Mouse (Mus musculus) retina, embryonic 14.5 days (tissue): ENCODE data around the gene H2al1f.
"Not testable (repeated sequence)": the region's sequence is repeated elsewhere in the genome, so short reads cannot be mapped to it uniquely, and the experiment has no call there.

Source experiments
- DNase-seq: peaks from one replicate; pipeline ENCODE4 v3.0.0-alpha.2; 2015; ENCODE audit warnings: low spot score

The H2al1f gene

DNA sequence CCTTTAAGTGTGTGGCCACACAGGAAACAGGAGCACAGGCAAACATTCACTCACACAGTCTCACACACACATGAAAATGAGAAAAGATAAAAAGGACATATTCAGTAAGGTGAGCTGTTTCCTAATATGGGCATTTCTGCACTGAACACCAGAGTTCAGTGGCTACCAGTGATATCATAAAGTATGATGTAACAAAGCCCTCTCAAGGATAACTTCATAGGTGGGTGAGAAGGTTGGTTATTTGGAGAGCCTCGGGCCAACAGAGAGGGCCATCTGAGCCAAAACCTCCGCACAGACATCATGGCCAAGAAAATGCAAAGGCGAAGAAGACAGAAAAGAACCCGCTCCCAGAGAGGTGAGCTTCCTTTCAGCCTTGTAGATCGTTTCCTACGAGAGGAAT lies at the start of gene H2al1f:
Gene H2al1f, plus strand, starts transcription at position 301 of the 400 bp plus-strand sequence.
- not testable (repeated sequence) for DNase-seq

DNA sequence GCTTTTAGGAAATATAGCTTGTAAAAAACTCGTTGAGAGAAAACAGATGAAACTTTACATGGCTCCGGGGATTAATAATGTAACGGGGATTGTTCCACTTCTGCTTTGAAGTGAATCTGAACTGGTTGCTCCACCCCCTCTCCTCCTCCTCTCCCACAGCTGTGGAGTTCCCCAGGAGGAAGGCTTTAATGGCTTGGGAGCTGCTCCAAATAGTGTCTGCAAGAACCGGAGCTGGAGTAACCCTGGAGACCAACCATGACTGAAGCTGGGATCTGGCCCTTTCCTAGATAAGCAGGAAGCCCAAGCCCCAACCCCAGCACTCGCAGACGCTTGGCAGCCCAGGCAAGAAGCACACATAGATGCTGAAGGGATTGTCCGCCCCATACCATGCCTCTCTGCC lies 47.2 kb upstream of the H2al1f start:
- no peak for DNase-seq

DNA sequence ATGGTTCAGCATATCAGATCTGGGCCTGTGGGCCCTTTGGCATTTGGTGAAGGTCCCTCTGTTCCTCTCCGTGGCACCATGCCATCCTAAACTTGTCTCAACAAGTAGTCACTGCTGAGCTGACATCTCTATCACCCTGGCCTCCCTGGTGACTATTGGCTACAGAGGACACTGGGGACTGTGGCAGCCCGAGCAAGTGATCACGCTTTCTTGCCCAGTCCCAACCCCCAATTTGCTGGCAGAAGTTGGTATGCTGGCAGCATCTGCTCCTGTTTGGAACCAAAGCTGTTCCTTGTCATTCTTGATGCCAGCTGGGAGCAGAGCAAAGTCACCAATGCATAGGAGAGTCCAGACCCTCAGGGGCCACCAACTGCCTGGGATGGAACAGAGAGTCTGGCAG lies 45.9 kb upstream of the H2al1f start:
- DNase-seq, result no peak

DNA sequence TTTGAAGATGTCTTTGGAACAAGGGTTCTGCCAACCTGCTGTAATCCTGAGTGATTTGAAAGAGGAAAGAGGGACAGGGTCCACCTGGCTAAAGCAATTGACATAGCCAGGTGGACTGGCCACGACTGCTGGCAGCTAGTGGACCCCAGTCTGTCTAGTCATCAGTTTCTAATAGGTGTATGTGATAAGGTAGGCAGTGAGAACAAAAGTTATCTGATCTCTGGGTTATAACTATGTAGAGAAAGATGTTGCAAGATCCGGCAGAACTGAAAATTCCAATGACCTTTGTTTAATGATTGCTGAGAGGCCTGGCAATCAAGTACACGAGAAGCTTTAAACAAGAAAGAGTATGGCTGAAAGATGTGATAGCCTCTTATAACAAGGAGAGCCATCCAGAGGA lies 41.8 kb upstream of the H2al1f start:
- no peak for DNase-seq

DNA sequence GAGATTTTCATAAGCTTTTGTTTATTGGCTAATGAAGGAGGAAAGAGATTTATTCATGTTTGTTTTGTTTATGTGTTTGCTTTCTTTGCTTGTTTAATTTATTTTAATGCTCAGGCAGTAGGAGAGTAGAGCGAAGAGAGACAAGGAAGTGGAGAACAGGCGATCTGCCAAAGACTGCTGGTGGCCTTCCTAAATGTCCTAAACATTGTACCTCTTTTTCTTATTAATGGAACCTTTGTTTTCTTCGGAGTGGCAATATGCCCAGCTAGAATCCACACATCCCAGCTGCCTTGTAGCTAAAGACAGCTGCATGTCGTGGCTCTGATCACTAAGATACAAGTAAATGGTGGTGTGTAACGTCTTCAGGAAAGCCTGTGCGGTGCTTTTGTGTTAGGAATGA lies 37.9 kb upstream of the H2al1f start:
- no peak for DNase-seq

DNA sequence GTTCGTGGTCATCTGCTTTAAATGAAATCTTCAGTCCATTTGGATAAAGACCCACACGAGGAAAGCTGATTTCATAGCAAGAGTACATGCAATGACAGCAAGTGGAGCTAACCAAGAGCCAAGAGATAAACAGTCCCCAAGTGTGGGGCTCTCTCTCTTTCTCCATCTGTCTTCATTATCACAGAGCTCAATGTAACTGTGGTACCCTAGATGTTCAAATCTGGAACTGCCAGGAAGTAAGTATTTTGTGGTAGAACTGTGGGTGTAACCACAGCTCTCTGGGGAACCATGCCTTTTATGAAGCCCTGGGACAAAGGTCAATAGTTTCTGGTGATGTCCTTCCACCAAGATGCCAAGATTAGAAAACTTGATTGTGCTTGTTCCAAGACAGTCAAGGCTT lies 34.2 kb upstream of the H2al1f start:
- DNase-seq, result no peak

DNA sequence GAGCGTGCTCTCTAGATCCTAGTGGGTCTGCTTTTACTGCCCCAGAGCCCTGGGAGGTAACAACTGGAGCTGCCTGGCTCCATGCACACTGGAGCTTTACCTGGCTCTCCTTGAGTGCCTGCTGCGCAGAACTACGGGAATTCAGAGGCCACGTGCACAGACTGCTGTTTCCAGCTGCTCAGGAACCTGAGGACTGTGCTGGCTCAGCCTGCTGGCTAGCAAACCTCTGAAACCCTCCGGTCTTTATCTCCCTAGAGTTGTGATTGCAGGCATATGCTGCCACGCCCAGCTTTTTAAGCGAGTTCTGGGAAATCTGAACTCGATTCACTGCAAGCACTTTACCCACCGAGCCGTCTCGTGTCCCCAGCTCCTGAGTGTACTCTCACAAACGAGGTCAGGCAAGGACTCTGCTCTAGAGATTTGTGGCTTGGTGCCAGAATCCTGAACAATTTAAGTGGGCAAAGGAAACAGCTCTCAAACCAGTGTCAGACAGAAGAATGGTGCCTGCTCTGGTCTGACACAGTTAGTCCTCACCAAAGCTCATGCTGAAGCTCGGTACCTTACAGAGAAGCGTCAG lies 26.6 kb upstream of the H2al1f start:
- no peak for DNase-seq

DNA sequence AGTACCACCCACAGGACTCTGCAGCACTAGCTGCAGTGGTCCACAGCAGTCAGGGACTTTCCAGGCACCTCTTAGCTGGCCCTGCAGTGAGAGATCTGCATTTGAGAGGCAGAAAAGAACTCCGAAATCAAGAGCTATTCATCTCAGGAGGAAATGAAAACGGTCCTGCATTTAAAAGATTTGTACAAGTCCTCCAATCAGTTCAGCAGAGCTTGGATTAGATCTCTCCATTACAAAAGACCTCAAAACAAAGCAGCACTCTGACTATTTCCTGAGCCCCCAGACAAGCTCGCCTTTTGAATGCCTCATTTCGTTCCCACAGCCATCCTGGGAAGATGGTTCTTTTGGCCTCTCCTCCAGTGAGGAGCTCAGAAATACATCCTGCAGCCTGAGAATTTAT lies 25.7 kb upstream of the H2al1f start:
- no peak for DNase-seq

DNA sequence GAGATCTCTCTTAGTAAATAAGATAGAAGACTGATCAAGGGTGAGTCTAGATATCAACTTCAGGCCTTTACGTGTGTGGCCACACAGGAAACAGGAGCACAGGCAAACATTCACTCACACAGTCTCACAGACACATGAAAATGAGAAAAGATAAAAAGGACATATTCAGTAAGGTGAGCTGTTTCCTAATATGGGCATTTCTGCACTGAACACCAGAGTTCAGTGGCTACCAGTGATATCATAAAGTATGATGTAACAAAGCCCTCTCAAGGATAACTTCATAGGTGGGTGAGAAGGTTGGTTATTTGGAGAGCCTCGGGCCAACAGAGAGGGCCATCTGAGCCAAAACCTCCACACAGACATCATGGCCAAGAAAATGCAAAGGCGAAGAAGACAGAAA lies 16.0 kb upstream of the H2al1f start, which contains the start of gene H2al1a:
Gene H2al1a, plus strand, starts transcription at position 301 of the 400 bp plus-strand sequence.
- not testable (repeated sequence) for DNase-seq

DNA sequence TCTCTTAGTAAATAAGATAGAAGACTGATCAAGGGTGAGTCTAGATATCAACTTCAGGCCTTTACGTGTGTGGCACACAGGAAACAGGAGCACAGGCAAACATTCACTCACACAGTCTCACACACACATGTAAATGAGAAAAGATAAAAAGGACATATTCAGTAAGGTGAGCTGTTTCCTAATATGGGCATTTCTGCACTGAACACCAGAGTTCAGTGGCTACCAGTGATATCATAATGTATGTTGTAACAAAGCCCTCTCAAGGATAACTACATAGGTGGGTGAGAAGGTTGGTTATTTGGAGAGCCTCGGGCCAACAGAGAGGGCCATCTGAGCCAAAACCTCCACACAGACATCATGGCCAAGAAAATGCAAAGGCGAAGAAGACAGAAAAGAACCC lies 12.8 kb upstream of the H2al1f start, which contains the start of gene H2al1b:
Gene H2al1b, plus strand, starts transcription at position 301 of the 400 bp plus-strand sequence.
- not testable (repeated sequence) for DNase-seq

DNA sequence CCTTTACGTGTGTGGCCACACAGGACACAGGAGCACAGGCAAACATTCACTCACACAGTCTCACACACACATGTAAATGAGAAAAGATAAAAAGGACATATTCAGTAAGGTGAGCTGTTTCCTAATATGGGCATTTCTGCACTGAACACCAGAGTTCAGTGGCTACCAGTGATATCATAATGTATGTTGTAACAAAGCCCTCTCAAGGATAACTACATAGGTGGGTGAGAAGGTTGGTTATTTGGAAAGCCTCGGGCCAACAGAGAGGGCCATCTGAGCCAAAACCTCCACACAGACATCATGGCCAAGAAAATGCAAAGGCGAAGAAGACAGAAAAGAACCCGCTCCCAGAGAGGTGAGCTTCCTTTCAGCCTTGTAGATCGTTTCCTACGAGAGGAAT lies 9.6 kb upstream of the H2al1f start, which contains the start of gene H2al1c:
Gene H2al1c, plus strand, starts transcription at position 301 of the 400 bp plus-strand sequence.
- not testable (repeated sequence) for DNase-seq

DNA sequence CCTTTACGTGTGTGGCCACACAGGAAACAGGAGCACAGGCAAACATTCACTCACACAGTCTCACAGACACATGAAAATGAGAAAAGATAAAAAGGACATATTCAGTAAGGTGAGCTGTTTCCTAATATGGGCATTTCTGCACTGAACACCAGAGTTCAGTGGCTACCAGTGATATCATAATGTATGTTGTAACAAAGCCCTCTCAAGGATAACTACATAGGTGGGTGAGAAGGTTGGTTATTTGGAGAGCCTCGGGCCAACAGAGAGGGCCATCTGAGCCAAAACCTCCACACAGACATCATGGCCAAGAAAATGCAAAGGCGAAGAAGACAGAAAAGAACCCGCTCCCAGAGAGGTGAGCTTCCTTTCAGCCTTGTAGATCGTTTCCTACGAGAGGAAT lies 6.4 kb upstream of the H2al1f start, which contains the start of gene H2al1d:
Gene H2al1d, plus strand, starts transcription at position 301 of the 400 bp plus-strand sequence.
- DNase-seq, result not testable (repeated sequence)

DNA sequence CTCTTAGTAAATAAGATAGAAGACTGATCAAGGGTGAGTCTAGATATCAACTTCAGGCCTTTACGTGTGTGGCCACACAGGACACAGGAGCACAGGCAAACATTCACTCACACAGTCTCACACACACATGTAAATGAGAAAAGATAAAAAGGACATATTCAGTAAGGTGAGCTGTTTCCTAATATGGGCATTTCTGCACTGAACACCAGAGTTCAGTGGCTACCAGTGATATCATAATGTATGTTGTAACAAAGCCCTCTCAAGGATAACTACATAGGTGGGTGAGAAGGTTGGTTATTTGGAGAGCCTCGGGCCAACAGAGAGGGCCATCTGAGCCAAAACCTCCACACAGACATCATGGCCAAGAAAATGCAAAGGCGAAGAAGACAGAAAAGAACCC lies 3.3 kb upstream of the H2al1f start, which contains the start of gene H2al1e:
Gene H2al1e, plus strand, starts transcription at position 301 of the 400 bp plus-strand sequence.
- DNase-seq, result not testable (repeated sequence)

DNA sequence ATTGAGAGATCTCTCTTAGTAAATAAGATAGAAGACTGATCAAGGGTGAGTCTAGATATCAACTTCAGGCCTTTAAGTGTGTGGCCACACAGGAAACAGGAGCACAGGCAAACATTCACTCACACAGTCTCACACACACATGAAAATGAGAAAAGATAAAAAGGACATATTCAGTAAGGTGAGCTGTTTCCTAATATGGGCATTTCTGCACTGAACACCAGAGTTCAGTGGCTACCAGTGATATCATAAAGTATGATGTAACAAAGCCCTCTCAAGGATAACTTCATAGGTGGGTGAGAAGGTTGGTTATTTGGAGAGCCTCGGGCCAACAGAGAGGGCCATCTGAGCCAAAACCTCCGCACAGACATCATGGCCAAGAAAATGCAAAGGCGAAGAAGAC lies 3.0 kb downstream of the H2al1f start, which contains the start of gene H2al1g:
Gene H2al1g, plus strand, starts transcription at position 301 of the 400 bp plus-strand sequence.
- DNase-seq, result not testable (repeated sequence)

DNA sequence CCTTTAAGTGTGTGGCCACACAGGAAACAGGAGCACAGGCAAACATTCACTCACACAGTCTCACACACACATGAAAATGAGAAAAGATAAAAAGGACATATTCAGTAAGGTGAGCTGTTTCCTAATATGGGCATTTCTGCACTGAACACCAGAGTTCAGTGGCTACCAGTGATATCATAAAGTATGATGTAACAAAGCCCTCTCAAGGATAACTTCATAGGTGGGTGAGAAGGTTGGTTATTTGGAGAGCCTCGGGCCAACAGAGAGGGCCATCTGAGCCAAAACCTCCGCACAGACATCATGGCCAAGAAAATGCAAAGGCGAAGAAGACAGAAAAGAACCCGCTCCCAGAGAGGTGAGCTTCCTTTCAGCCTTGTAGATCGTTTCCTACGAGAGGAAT lies 6.2 kb downstream of the H2al1f start, which contains the start of gene H2al1h:
Gene H2al1h, plus strand, starts transcription at position 301 of the 400 bp plus-strand sequence.
- not testable (repeated sequence) for DNase-seq

DNA sequence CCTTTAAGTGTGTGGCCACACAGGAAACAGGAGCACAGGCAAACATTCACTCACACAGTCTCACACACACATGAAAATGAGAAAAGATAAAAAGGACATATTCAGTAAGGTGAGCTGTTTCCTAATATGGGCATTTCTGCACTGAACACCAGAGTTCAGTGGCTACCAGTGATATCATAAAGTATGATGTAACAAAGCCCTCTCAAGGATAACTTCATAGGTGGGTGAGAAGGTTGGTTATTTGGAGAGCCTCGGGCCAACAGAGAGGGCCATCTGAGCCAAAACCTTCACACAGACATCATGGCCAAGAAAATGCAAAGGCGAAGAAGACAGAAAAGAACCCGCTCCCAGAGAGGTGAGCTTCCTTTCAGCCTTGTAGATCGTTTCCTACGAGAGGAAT lies 9.4 kb downstream of the H2al1f start, which contains the start of gene H2al1i:
Gene H2al1i, plus strand, starts transcription at position 301 of the 400 bp plus-strand sequence.
- DNase-seq, result not testable (repeated sequence)

DNA sequence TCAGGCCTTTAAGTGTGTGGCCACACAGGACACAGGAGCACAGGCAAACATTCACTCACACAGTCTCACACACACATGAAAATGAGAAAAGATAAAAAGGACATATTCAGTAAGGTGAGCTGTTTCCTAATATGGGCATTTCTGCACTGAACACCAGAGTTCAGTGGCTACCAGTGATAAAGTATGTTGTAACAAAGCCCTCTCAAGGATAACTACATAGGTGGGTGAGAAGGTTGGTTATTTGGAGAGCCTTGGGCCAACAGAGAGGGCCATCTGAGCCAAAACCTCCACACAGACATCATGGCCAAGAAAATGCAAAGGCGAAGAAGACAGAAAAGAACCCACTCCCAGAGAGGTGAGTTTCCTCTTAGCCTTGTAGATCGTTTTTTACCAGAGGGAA lies 12.6 kb downstream of the H2al1f start, which contains the start of gene H2al1j:
Gene H2al1j, plus strand, starts transcription at position 301 of the 400 bp plus-strand sequence.
- DNase-seq, result not testable (repeated sequence)

DNA sequence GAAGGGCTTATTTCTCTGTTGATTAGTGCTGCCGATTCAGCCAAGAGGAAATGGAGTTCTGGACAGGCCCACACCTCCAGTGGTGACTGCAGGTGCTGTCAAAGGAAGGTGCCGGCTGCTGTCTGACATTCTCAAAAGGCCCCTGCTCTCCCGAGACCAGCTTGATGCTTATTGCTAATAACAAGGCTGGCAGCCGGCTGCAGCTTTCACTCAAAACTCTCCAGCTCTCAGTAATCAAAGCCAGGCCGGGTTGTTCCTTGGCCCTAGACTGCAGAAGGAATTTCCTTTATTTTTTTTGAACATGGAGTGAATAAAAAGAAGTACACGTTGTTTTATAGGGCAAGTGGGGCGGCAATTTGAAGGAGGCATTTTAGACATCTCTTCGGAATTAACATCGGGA lies 30.8 kb downstream of the H2al1f start:
- peak; percentile 15 for DNase-seq

DNA sequence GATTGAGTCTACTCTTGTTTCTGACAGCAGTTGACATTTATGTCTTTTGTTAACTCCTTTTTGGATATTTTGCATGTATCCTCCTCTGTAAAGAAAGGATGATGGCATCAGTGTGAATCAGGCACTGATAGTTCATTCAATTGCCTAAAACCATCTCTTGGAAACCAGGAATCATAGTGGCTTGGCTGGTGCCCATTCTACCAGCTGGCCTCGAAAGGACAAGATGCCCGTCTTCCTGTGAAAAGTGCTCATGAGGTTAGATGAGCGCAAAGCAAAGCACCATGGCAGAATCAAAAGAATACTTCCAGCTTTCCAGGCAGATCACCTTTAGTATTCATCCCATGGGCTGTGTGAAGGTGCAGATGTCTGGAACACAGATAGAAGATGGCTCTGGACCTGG lies 31.8 kb downstream of the H2al1f start:
- DNase-seq, result no peak

DNA sequence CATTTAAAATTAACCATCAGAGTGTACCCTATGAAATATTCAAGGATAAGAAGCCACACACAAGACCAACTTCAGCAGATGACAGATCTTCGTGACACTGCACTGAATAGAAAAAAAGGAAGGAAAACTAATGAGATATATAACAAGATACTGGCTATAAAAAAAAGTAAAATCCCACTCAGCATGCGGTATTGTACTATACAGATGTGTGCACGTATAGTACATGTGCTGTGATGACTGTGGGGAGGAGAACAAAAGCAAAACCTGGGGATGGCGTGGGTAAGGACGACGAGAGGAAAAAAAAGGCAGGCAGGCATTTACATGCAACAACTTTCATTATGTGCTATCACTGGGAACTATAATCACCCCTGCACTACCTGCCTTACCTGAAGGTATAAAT lies 45.9 kb downstream of the H2al1f start:
- no peak for DNase-seq

DNA sequence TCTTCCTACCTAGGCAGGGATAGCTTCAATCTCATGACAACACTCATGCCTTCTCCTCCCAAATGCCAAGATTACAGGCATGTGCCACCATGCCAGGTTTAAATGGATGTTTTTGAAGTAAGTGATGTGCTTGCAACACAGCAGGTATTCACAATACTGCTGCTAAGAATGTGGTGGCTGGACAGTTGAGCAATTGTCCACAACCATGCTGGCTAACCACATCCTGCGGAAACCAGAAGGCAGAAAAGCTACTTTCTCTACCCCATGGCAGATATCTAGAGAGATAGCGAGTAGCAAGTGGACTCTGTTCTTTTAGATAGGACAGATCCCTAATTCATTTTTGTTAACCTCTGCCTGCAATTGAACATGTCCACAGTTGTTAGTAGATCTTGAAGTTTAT lies 46.3 kb downstream of the H2al1f start:
- no peak for DNase-seq

DNA sequence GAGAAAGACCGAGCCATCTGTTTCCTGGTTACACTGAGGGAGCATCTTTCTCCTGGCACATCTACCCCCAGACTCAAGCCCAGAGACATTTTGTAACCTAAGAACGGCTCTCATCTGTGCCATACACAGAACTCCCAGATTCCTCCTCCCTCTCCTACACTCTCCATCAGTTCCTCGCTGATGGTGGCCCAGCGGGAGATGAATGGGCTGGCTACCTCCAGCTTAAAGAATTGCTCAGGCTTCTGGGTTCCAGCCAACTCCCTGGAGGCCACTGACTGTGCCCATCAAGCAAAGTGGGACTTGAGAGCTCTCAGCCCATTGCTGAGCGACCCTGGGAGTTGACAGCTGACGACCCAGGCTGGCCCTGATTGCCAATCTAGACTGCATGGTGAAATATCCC lies 48.9 kb downstream of the H2al1f start:
- peak; percentile 1 for DNase-seq
